Mouse (Mus musculus) small intestine, adult 2 months (tissue): ENCODE results near the gene Gnpat.

Experiments
- CTCF ChIP-seq: fragments of 200-500 bp; IDR thresholded peaks from 2 replicates; pipeline ENCODE4 v1.5.1; 2012; ENCODE audit warnings: low read depth, mild to moderate bottlenecking, control low read depth, inconsistent platforms, low read length, moderate library complexity, mixed read lengths; ENCODE audit not compliant: insufficient replicate concordance, insufficient read length; ENCODE audit errors: extremely low read depth
- POLR2A ChIP-seq: fragments of 200-500 bp; IDR thresholded peaks from 2 replicates; pipeline ENCODE4 v1.6.1; 2012; ENCODE audit warnings: low read depth, mild to moderate bottlenecking, control low read depth, inconsistent platforms, low read length, moderate library complexity

DNA sequence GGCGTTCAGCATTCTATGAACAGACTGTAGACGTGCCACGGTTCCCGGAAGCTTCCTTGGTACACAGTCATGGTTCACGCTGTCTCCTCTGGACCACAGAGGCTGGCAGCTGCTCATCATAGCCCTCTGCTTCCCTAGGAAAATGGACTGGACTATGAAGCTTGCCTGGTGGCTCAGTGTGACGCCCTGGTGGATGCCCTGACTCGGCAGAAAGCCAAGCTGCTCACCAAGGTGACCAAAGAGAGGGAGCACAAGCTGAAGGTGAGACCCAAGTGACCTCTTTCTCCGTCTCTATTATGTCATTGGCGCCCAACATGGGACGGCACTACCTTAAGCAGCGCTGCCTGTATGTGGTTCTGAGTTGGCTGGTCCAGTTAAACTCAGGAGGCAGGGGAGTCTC, 46.0 kb upstream of the Gnpat start:
- no peak for TF ChIP-seq POLR2A
- no peak for TF ChIP-seq CTCF
